Mouse (Mus musculus) mesoderm, embryonic 11.5 days (tissue): ENCODE measurements around the gene Bspry.

Experiments used
- DNase-seq: peaks from one replicate; pipeline ENCODE4 v3.0.0-alpha.2; 2012; ENCODE audit warnings: low read depth, low spot score

The Bspry gene

DNA sequence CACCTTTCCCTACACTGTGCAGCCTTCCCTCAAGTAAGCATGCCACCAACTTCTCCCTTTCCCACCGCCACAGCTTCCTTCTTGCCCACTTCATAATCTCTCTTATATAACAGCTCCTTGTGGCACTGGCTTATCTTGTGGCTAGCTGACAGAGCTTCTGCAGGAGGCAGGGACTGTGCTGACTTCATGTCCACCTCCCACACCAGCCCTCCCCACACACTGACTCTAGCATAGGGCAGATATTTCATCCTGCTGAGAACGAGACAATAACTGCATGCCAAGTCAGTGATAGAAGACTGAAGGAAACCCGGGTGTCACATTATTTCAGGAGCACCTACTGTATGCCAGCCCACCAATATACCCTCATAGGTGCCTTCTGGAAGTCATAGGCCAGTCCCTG, 35.6 kb downstream of the Bspry start:
- DNase-seq: no peak

GRCm38 (mm10) chr4:62516079-62516478, 36.2 kb downstream of the Bspry start:
- no peak for DNase-seq

DNA sequence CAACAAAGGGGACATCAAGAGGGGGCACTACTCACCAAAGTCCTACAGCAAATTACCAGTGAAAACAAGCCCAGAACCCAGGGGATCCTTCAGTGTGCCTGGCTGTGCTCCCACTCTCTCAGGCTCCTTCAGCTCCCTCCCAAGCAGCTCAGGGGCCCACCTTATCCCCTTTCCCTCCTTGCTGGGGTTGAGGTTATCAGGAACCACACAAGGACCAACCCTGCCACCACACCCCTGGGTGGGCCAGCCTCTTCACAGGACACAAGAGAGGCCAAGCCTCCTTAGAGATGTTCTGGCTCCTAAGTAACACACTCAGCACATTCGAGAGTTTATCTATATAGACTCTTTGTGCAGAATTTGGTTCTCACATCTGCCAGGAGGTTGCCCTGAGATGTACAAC, 36.7 kb downstream of the Bspry start:
- DNase-seq: no peak

DNA sequence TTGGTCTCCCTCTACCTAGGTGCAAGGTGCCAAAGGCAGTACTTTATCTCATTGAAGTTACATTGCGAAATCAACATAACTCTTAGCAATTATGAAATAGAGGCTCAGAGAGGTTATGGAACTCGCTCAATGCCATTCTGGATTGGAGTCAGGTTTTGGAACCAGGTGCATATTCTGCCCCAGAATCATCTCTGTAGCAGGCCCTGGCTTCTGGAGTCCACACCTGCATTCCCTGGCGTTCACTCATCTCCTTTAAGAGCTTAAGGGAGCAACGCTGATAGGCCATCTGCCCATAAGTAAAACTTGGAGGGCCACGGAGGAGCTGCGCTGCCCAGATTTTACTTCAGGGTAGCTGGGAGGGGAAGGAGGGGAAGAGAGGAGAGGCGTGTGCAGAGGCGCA, 37.2 kb downstream of the Bspry start:
- no peak for DNase-seq

- DNase-seq: no peak
Measured at GRCm38 (mm10) chr4:62517538-62518415, 37.9 kb downstream of the Bspry start.

- no peak for DNase-seq
Measured at GRCm38 (mm10) chr4:62518416-62519121, 38.7 kb downstream of the Bspry start.

- no peak for DNase-seq
Measured at GRCm38 (mm10) chr4:62519122-62519848, 39.4 kb downstream of the Bspry start.

- DNase-seq: peak; percentile 95
Measured at GRCm38 (mm10) chr4:62519849-62520233, 40.0 kb downstream of the Bspry start, which contains the start of gene Alad. Gene Alad, minus strand, starts transcription at chr4:62519918.

GRCm38 (mm10) chr4:62520892-62521400, 41.1 kb downstream of the Bspry start:
- DNase-seq: no peak

DNA sequence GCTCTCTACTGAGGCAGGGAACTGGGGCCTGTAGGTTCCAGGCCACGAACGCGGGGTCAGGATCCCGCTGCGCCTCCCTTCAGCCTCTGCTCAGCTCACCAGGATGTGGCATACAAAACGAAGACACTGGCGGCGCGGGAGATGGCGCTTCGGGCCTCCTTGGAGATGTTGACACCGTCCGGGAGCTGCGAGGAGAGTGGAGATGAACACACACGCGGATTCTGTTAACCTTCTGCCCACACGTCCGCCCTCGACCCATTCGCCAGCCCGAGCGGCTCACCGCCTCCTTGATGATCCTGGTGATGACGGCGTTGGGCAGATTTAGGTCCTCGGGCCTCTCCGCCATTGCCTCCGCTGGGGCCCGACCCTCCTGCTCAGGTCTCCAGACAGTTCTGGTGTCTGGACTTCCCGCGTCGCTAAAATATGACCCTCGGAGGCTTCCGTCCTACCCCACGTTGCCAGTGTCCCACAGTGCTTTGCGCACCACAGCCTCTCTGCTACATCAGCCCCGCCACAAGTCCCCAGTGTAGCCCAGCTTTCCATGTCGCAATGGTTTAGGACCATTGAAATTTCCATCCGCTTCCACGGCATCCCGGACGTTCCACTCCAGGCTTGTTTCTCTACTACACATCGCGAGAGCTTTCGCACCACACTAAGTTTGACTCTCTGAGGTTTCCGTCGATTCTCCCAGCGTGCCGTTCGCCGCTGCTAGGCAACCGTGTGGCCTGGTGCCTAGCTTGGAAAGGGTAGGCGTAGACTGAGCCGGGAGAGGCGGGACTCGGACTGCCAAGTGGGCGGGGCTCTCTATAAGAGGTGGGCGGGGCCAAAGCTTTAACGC, 45.0 kb downstream of the Bspry start, which contains the start of the genes Pole3 and 4933430I17Rik:
Gene Pole3 (minus strand): TSS at position 418 of the 838 bp plus-strand sequence.
Gene 4933430I17Rik (plus strand): TSS at position 719 of the 838 bp plus-strand sequence.
- DNase-seq: peak; percentile 99

DNA sequence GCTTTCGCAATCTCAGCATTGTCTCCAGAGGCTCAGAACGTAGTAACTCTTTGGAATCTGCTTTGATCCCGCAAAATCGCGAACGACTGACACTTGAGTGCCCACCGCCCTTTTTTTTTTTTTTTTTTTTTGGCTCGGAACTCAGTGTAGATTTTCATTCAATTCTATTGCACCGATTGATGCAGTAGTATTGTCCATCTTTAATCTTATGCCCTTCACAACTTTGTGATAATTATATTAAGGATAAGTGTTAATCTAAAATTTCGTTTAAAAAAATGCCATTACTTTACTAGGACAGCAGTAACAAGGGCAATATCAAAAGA, 45.6 kb downstream of the Bspry start:
- DNase-seq: no peak

- no peak for DNase-seq
Measured at GRCm38 (mm10) chr4:62526256-62526655, 46.4 kb downstream of the Bspry start.

- no peak for DNase-seq
Measured at GRCm38 (mm10) chr4:62527655-62528054, 47.8 kb downstream of the Bspry start.

GRCm38 (mm10) chr4:62533729-62534128, 53.9 kb downstream of the Bspry start:
- DNase-seq: no peak

DNA sequence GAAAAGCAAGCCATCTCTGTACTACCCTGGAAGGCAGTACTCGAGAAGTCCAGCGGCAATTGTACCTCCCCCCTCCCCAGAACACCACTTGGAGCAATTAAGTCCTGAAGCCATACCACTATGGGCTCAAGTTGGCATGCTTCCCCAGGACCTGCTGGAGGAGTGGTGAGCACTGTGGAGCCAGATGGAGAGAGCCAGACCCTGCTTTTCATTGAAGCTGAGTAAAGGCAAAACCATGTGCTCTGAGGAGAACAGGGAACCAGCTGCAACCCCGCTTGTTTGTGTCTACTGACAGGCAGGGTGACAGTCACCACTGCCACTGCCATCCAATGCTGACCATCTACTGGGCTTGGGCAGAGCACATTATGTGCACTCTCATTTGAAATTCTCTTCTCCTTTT, 61.9 kb downstream of the Bspry start:
- DNase-seq: no peak

DNA sequence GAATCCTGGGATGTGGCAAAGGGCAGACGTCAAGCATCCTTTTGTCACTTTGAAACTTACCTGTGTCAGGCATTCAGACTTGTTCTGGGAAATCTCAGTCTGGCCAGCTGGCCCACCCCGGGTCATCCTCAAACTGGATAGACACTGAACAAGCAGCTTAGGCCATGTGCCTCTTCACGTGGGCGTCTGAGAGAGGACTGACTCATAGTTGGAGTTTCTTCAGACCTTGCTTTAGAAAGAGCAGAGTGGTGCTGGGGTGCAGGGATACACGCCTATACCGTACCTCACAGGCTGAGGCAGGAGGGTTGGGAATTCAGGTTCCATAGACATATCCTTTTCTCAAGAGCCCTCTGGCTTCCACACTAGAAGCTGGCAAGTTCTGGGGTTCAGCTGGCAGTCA, 63.9 kb downstream of the Bspry start:
- no peak for DNase-seq

DNA sequence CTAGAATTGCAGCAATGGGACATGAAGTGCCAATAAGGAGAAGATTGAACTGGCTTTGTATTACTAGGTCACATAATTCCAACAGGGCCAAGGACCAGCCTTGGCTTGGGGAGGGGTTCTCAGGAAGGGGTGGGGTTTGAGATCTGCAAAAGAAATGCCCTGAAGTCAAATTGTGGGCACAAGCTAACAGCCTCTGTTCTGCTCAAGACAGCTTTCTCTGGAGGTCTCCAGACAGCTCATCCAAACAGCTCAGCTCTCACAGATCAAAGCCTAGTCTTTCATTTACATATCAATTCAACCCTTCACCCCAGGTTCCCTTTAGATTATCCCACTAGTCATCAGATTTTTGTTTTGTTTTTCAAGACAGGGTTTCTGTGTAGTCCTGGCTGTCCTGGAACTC, 64.9 kb downstream of the Bspry start:
- DNase-seq: no peak
